Comparison of ENCODE assay signal across 23 mouse cellular contexts in the genomic region with DNA sequence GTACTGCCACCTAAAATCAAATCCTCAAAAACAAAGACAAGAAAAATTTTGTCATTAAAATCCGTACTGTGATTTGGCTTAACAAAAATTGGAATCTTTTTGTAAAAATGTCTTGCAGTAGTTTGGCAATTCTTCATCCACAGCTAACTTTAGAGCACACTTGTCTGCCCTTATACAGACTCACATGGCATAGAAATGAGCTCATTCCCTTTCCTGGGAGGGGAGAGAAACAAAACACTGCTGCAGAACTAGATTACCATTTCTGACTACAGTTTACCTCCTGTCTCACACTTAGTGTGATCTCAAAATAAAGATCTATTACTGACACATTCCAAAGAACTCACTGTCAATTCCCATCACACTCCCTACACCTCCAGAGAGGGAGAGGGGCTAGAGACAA. TPM values are rescaled to one million over a fixed set of nuclear protein-coding genes. Genes with fewer than 3 reads are reported as not detected.
DNase-seq lines count a peak whose midpoint lies in the region; ATAC-seq and TF ChIP-seq lines count a peak whose summit lies in the region.
"Had no signal": no experiment of that assay in that cellular context is flagged by ENCODE, and none has a peak within 500 bp of the region (broad histone marks: within the 10 kb centered on the region; RNA-seq: fewer than 3 reads in every experiment).

No protein-coding gene starts in this region.

- WGBS in heart, embryonic 12.5 days = 84% methylated on average over 1 of the region's 1 CpGs
- 78% methylated on average over 1 of the region's 1 CpGs for WGBS in heart, embryonic 16.5 days
- whole genome bisulfite sequencing in macrophage (ENCODE audit: missing documents) = 100% methylated on average over 1 of the region's 1 CpGs

- TF ChIP-seq CTCF in bone marrow macrophage, adult 2 months (IDR thresholded peaks at IDR 0.05; ENCODE audit: low read depth, low read length) = no peak

- intact Hi-C loops in heart, postnatal 25 days (cut with DNase I) = no loop called here

- peaks cover 10% of the 10 kb centered on the region for H3K4me1 ChIP-seq in heart, embryonic 12.5 days (replicated peaks)
- 0 out of 2 replicates have a peak, but pooled peaks cover 4% of the 10 kb centered on the region for H3K4me1 ChIP-seq in heart, embryonic 16.5 days (ENCODE audit: control insufficient read depth, insufficient read depth, low read length)
- peaks cover 10% of the 10 kb centered on the region for H3K4me1 ChIP-seq in bone marrow macrophage, adult 2 months (ENCODE audit: control insufficient read depth, insufficient read depth, low read length)
- H3K4me1 ChIP-seq: embryonic facial prominence, embryonic 13.5 days; forebrain, embryonic 12.5 days; hindbrain, embryonic 12.5 days had no signal

- H3K4me3 ChIP-seq in heart, embryonic 12.5 days = no peak overlapping the region
- no peak overlapping the region for H3K4me3 ChIP-seq in heart, embryonic 16.5 days (ENCODE audit: low read length)
- H3K4me3 ChIP-seq in bone marrow macrophage, adult 2 months (ENCODE audit: insufficient read depth, low read length) = no peak overlapping the region
- H3K4me3 ChIP-seq in macrophage (ENCODE audit: inconsistent target) = no peak overlapping the region
- H3K4me3 ChIP-seq: embryonic facial prominence, embryonic 13.5 days; forebrain, embryonic 12.5 days; hindbrain, embryonic 12.5 days had no signal

- H3K27me3 ChIP-seq in heart, embryonic 12.5 days (replicated peaks) = no peaks in the 10 kb centered on the region
- no peaks in the 10 kb centered on the region for H3K27me3 ChIP-seq in heart, embryonic 16.5 days (ENCODE audit: control insufficient read depth, insufficient read depth, low read length)
- H3K27me3 ChIP-seq: CH12.LX; embryonic facial prominence, embryonic 13.5 days; forebrain, embryonic 12.5 days; hindbrain, embryonic 12.5 days; Patski had no signal

- H3K36me3 ChIP-seq in heart, embryonic 12.5 days = peaks cover 80% of the 10 kb centered on the region
- peaks cover 52% of the 10 kb centered on the region for H3K36me3 ChIP-seq in heart, embryonic 16.5 days (ENCODE audit: control insufficient read depth, insufficient read depth)
- peaks cover 86% of the 10 kb centered on the region for H3K36me3 ChIP-seq in macrophage (ENCODE audit: inconsistent target)

- no peaks in the 10 kb centered on the region for H3K79me2 ChIP-seq in macrophage (ENCODE audit: inconsistent target)

- H3K27ac ChIP-seq in heart, embryonic 12.5 days (ENCODE audit: poor library complexity, severe bottlenecking) = peak overlapping the region; percentile 65
- peak overlapping the region; percentile 2; the same call in 1 of the 2 replicates for H3K27ac ChIP-seq in heart, embryonic 16.5 days (ENCODE audit: low read length)
- 0 out of 2 replicates have a peak overlapping the region, but pooled peaks have one; percentile 32 for H3K27ac ChIP-seq in bone marrow macrophage, adult 2 months (ENCODE audit: insufficient read depth, low read depth, low read length)
- H3K27ac ChIP-seq in macrophage = peak overlapping the region; percentile 52
- H3K27ac ChIP-seq: embryonic facial prominence, embryonic 13.5 days; forebrain, embryonic 12.5 days; hindbrain, embryonic 12.5 days; hindbrain, postnatal 0 days had no signal

- DNase-seq in heart, postnatal 4 days = no peak
- no peak for DNase-seq in heart, postnatal 25 days (ENCODE audit: low spot score)
- DNase-seq in lung, postnatal 14 days = no peak
- DNase-seq: adrenal gland, adult 2 months; adrenal gland, postnatal 25 days; cerebellum, adult 11 months; cerebellum, adult 8-10 months; cerebellum, postnatal 14 days; gastrocnemius, postnatal 14 days; heart, postnatal 36 days; kidney, adult 11 months had no signal

- ATAC-seq in heart, embryonic 12.5 days (ENCODE audit: insufficient number of reproducible peaks, low FRiP score) = no peak
- ATAC-seq in heart, embryonic 16.5 days (replicated peaks; ENCODE audit: extremely low read depth, insufficient read depth, low FRiP score) = peak; percentile 55
- ATAC-seq: activated CD4-positive, CD25-positive, alpha-beta regulatory T cell, adult 4 months; forebrain, embryonic 16.5 days; hindbrain, postnatal 0 days; Patski had no signal

- H3K9ac ChIP-seq in heart, embryonic 12.5 days = no peak overlapping the region
- H3K9ac ChIP-seq in heart, embryonic 16.5 days (ENCODE audit: low read length) = no peak overlapping the region
- H3K9ac ChIP-seq: embryonic facial prominence, embryonic 13.5 days; forebrain, embryonic 12.5 days; hindbrain, embryonic 12.5 days had no signal

- no peak overlapping the region for H3K4me2 ChIP-seq in heart, embryonic 12.5 days
- H3K4me2 ChIP-seq in heart, embryonic 16.5 days (ENCODE audit: low read depth, low read length) = no peak overlapping the region
- H3K4me2 ChIP-seq: embryonic facial prominence, embryonic 13.5 days; forebrain, embryonic 12.5 days; hindbrain, embryonic 12.5 days had no signal

- TF ChIP-seq POLR2A in bone marrow macrophage, adult 2 months (IDR thresholded peaks at IDR 0.05; ENCODE audit: borderline replicate concordance, low read depth, low read length) = no peak

- no peaks in the 10 kb centered on the region for H3K9me3 ChIP-seq in heart, embryonic 12.5 days (replicated peaks)
- H3K9me3 ChIP-seq in heart, embryonic 16.5 days (replicated peaks; ENCODE audit: control insufficient read depth, low read length) = no peaks in the 10 kb centered on the region; the same call in 1 of the 2 replicates
- H3K9me3 ChIP-seq: embryonic facial prominence, embryonic 13.5 days; forebrain, embryonic 12.5 days; hindbrain, embryonic 12.5 days had no signal

RNA-seq across cellular contexts. Expression of a gene that starts 58.1 kb away (rescaled TPM):
- polyA plus RNA-seq in heart, embryonic 12.5 days (2016; fragmentation: Nextera tagmentation; extraction: Ambion mirVana) = 7.6 and 9.5 TPM in 2 replicates
- total RNA-seq in heart, postnatal 4 days (2021) = 10 to 100 TPM; 67.7 to 68.9 TPM
- 7.6 and 9.0 TPM in 2 replicates for polyA plus RNA-seq in heart, embryonic 16.5 days (2015; fragmentation: Nextera tagmentation; extraction: Ambion mirVana)
- 10 to 100 TPM; 61.5 to 64.3 TPM for total RNA-seq in heart, postnatal 25 days (2021)
- polyA plus RNA-seq in bone marrow macrophage, adult 2 months (2012; ENCODE audit: insufficient read depth, insufficient read length, missing spikeins) = 37.4 and 44.8 TPM in 2 replicates
- total RNA-seq in macrophage (2018; cell fraction: chromatin; rRNA removed) = 100 to 1,000 TPM; 195 to 794 (median 326) TPM
- 10 to 100 TPM; 22.8 to 49.5 (median 35.7) TPM for total RNA-seq in macrophage (2018; cell fraction: cytosol; rRNA removed)
- total RNA-seq in macrophage (2018; cell fraction: nucleus; rRNA removed) = 100 to 1,000 TPM in 16 of 26 experiments, 10 to 100 TPM in 10; 78.6 to 356 (median 119) TPM
- 28.8 to 76.6 TPM (median 37.9 TPM) in 3 replicates for polyA plus RNA-seq in macrophage (2018)

Comparison
In these comparisons a context has a peak if more than half of its experiments do, and no peak if none do; other contexts are left out.
1. H3K27ac ChIP-seq: peak in every context shown above with its lines; median percentile 65 in heart, embryonic 12.5 days; 52 in macrophage; 32 in bone marrow macrophage, adult 2 months; 2 in heart, embryonic 16.5 days.